Mouse (Mus musculus) brain, embryonic 14.5 days (tissue): ENCODE data around the gene Krtcap2.

Experiments
- CTCF ChIP-seq: fragments of 200-500 bp; IDR thresholded peaks from 2 replicates; pipeline ENCODE4 v1.5.1; 2012; ENCODE audit warnings: inconsistent platforms, mild to moderate bottlenecking, moderate library complexity, borderline replicate concordance; ENCODE audit not compliant: insufficient read depth, insufficient read length; ENCODE audit errors: extremely low read depth
- POLR2A ChIP-seq: fragments of 200-500 bp; IDR thresholded peaks from 2 replicates; pipeline ENCODE4 v1.6.1; 2012; ENCODE audit warnings: mild to moderate bottlenecking, inconsistent platforms, borderline replicate concordance; ENCODE audit not compliant: poor library complexity, insufficient read depth, insufficient read length, severe bottlenecking; ENCODE audit errors: extremely low read depth

DNA sequence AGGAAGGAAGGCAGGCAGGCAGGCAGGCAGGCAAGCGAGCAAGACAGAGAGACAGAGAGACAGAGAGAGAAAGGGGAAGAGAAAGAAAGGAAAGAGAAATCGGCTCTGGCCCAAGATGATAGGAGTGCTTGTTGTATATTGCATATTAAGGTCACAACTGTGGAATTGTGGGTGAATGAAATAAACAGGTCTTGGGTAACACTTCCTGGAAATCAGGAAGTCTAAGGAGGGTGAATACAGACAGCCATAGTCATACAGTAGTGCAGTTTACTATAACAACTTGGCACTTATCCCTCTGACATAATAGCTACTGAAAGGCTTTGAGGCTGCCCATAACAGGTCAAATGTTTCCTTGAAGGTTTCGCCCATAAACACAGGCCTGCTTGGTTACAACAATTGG, 45.9 kb upstream of the Krtcap2 start:
- TF ChIP-seq POLR2A (no peak), CTCF (no peak)
